Mouse (Mus musculus) R1 (cell line): ENCODE results near the gene Clstn2.

Experiments used
- DNase-seq: peaks from one replicate; pipeline ENCODE4 v3.0.0-alpha.2; 2018; ENCODE audit warnings: low read depth, low spot score

Clstn2 gene

GRCm38 (mm10) chr9:97775770-97776169 lies 257.2 kb downstream of the Clstn2 start:
- DNase-seq = no peak

- no peak for DNase-seq
Measured at GRCm38 (mm10) chr9:97774991-97775390, 258.0 kb downstream of the Clstn2 start.

GRCm38 (mm10) chr9:97773911-97774310 lies 259.1 kb downstream of the Clstn2 start:
- no peak for DNase-seq

GRCm38 (mm10) chr9:97772431-97772830 lies 260.6 kb downstream of the Clstn2 start:
- no peak for DNase-seq

- DNase-seq = no peak
Measured at GRCm38 (mm10) chr9:97769331-97769730, 263.6 kb downstream of the Clstn2 start.

GRCm38 (mm10) chr9:97765251-97765767 lies 267.7 kb downstream of the Clstn2 start:
- DNase-seq = no peak

- DNase-seq = no peak
Measured at GRCm38 (mm10) chr9:97763048-97763447, 269.9 kb downstream of the Clstn2 start.

GRCm38 (mm10) chr9:97755599-97756270 lies 277.2 kb downstream of the Clstn2 start:
- DNase-seq = no peak

- DNase-seq = no peak
Measured at GRCm38 (mm10) chr9:97753715-97754114, 279.3 kb downstream of the Clstn2 start.

GRCm38 (mm10) chr9:97746574-97746973 lies 286.4 kb downstream of the Clstn2 start:
- DNase-seq = no peak

GRCm38 (mm10) chr9:97727715-97728486 lies 305.1 kb downstream of the Clstn2 start:
- no peak for DNase-seq

- DNase-seq = no peak
Measured at GRCm38 (mm10) chr9:97717728-97718127, 315.3 kb downstream of the Clstn2 start.

GRCm38 (mm10) chr9:97717005-97717404 lies 316.0 kb downstream of the Clstn2 start:
- no peak for DNase-seq

- no peak for DNase-seq
Measured at GRCm38 (mm10) chr9:97712888-97713287, 320.1 kb downstream of the Clstn2 start.

GRCm38 (mm10) chr9:97703901-97704503 lies 329.0 kb downstream of the Clstn2 start:
- no peak for DNase-seq

- DNase-seq = no peak
Measured at GRCm38 (mm10) chr9:97702989-97703388, 330.0 kb downstream of the Clstn2 start.

GRCm38 (mm10) chr9:97699983-97700382 lies 333.0 kb downstream of the Clstn2 start:
- DNase-seq = no peak

GRCm38 (mm10) chr9:97699020-97699419 lies 334.0 kb downstream of the Clstn2 start:
- no peak for DNase-seq

GRCm38 (mm10) chr9:97698071-97698470 lies 334.9 kb downstream of the Clstn2 start:
- DNase-seq = no peak

GRCm38 (mm10) chr9:97696655-97697235 lies 336.2 kb downstream of the Clstn2 start:
- DNase-seq = no peak

GRCm38 (mm10) chr9:97695278-97695677 lies 337.7 kb downstream of the Clstn2 start:
- DNase-seq = no peak

- DNase-seq = no peak
Measured at GRCm38 (mm10) chr9:97686826-97687425, 346.1 kb downstream of the Clstn2 start.
